Mouse (Mus musculus) limb, embryonic 11.5 days (tissue): Measurements from ENCODE around the gene Il9. TPM values are rescaled to one million over a fixed set of nuclear protein-coding genes. Genes with fewer than 3 reads are reported as not detected.

Source experiments
- ATAC-seq: fragments of 200-750 bp; cut with Nextera tagmentation; 2 replicates; pipeline ENCODE4 v1.8.0; 2017; ENCODE audit warnings: low read depth; ENCODE audit not compliant: insufficient number of reproducible peaks, low FRiP score, low TSS enrichment
- DNase-seq: peaks from one replicate; pipeline ENCODE4 v3.0.0-alpha.2; 2015; ENCODE audit warnings: low spot score
- H3K27ac ChIP-seq: fragments of 300-500 bp; sonication (generic); replicated peaks from 2 replicates; pipeline ENCODE4 v1.5.1; 2014; ENCODE audit warnings: low read depth, mild to moderate bottlenecking, low read length
- H3K27me3 ChIP-seq: fragments of 300-500 bp; sonication (generic); 2 replicates; pipeline ENCODE4 v1.6.1; 2014; ENCODE audit warnings: mild to moderate bottlenecking, low read length, mixed read lengths; ENCODE audit not compliant: control insufficient read depth, insufficient read depth
- H3K36me3 ChIP-seq: fragments of 300-500 bp; sonication (generic); 2 replicates; pipeline ENCODE4 v1.6.1; 2014; ENCODE audit warnings: mild to moderate bottlenecking, low read length, moderate library complexity, mixed read lengths; ENCODE audit not compliant: control insufficient read depth, insufficient read depth
- H3K4me1 ChIP-seq: fragments of 300-500 bp; sonication (generic); 2 replicates; pipeline ENCODE4 v1.6.1; 2014; ENCODE audit warnings: low read length, mixed read lengths; ENCODE audit not compliant: control insufficient read depth, insufficient read depth
- H3K4me2 ChIP-seq: fragments of 300-500 bp; sonication (generic); 2 replicates; pipeline ENCODE4 v1.6.1; 2014; ENCODE audit warnings: low read depth, mild to moderate bottlenecking, moderate library complexity; ENCODE audit not compliant: severe bottlenecking
- H3K4me3 ChIP-seq: fragments of 300-500 bp; sonication (generic); 2 replicates; pipeline ENCODE4 v1.5.1; 2014; ENCODE audit warnings: low read depth, low read length
- H3K9ac ChIP-seq: fragments of 300-500 bp; sonication (generic); 2 replicates; pipeline ENCODE4 v1.6.1; 2014; ENCODE audit warnings: mild to moderate bottlenecking, low read length
- H3K9me3 ChIP-seq: fragments of 300-500 bp; sonication (generic); 2 replicates; pipeline ENCODE4 v1.6.1; 2016; ENCODE audit warnings: low read length; ENCODE audit not compliant: control insufficient read depth
- WGBS: fragments of 180-500 bp; shearing (Covaris S2); extraction: QIAGEN DNeasy Blood & Tissue Kit; methylation state at CpG from one replicate; pipeline ENCODE4 v1.1.7; 2014; 5-methylcytosine and 5-hydroxymethylcytosine counted together
- polyA plus RNA-seq: library from polyadenylated mRNA; unstranded; fragments of >200 nt; fragmentation: Nextera tagmentation; extraction: Ambion mirVana; gene quantifications from 2 replicates; pipeline ENCODE4 v1.2.1, GENCODE M21; 2014

Il9 gene
- polyA plus RNA-seq, 1 experiment from 2014 or later = not detected

DNA sequence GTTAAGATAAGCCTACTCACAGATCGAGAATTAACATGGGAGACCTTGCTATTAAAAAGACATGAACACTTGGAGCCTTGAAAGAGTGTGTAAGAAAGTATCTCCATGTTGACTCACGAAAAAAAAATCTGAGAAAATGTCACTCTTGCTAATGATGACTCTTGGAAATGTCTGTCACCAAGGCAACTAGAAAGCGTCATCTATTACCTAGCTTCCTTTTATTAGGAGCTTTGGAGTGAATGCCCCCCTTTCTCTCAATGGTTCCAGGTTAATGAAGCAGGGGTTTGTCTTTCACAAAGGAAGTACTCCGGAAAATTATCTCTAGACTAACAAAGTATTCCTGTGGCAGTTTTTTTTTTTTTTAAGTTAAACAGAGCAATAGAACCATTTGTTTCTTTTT is 34.3 kb upstream of the Il9 start:
- no peak overlapping the region for H3K4me2 ChIP-seq
- DNase-seq = peak; percentile 3
- no peaks in the 10 kb centered on the region for H3K27me3 ChIP-seq
- H3K27ac ChIP-seq = no peak overlapping the region
- no peak overlapping the region for H3K9ac ChIP-seq
- 86% methylated on average over 4 of the region's 4 CpGs for WGBS
- ATAC-seq = no peak
- no peaks in the 10 kb centered on the region for H3K9me3 ChIP-seq
- no peaks in the 10 kb centered on the region for H3K36me3 ChIP-seq
- no peak overlapping the region for H3K4me3 ChIP-seq
- H3K4me1 ChIP-seq = no peaks in the 10 kb centered on the region

DNA sequence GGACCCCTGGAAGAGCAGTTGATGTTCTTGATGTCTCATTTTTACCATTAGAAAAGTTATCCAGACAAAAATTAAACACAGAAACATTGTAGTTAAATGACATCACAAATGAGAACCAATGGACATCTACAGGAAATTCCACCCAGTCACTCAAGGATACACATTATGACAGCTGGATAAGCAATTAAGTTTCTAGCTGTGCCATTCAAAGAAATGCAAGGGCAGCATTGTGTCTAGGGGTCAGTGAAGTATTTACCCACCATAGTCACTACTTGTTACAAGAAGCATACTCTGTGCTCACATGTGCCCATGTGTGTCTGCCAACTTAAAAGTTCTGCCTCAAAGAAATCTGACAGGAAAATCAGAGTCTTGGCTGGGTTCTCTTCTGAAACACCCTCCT is 31.5 kb upstream of the Il9 start:
- H3K9me3 ChIP-seq = no peaks in the 10 kb centered on the region
- no peak overlapping the region for H3K9ac ChIP-seq
- no peaks in the 10 kb centered on the region for H3K27me3 ChIP-seq
- H3K4me1 ChIP-seq = no peaks in the 10 kb centered on the region
- ATAC-seq (no peak), DNase-seq (peak; percentile 10)
- H3K36me3 ChIP-seq = no peaks in the 10 kb centered on the region
- H3K4me3 ChIP-seq = no peak overlapping the region
- no peak overlapping the region for H3K4me2 ChIP-seq
- H3K27ac ChIP-seq = no peak overlapping the region

DNA sequence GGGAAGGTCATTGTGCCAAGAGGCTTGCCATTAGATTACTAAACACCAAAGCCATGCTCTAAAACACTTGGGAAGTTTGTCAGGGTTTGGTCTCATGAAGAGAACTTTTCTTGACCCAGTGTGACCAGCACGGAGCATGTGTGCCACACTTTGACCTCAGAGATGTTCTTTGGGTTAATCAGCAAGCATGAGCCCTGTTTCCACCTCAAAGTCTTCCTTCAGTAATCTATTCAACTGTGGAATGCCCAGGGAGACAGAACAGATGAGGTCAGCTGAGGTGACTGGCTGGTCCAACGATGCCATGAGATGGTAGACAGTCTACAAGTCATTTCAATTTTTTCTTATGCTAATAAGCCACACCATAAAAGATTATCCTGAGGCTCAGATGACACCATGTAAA is 27.8 kb upstream of the Il9 start:
- H3K27ac ChIP-seq = no peak overlapping the region
- no peak overlapping the region for H3K9ac ChIP-seq
- H3K36me3 ChIP-seq = no peaks in the 10 kb centered on the region
- DNase-seq (peak; percentile 15), ATAC-seq (no peak)
- no peaks in the 10 kb centered on the region for H3K27me3 ChIP-seq
- H3K4me3 ChIP-seq = no peak overlapping the region
- 0 out of 2 replicates have a peak, but pooled peaks cover 2% of the 10 kb centered on the region for H3K9me3 ChIP-seq
- H3K4me1 ChIP-seq = no peaks in the 10 kb centered on the region
- WGBS = 83% methylated on average over 2 of the region's 2 CpGs
- H3K4me2 ChIP-seq = no peak overlapping the region

DNA sequence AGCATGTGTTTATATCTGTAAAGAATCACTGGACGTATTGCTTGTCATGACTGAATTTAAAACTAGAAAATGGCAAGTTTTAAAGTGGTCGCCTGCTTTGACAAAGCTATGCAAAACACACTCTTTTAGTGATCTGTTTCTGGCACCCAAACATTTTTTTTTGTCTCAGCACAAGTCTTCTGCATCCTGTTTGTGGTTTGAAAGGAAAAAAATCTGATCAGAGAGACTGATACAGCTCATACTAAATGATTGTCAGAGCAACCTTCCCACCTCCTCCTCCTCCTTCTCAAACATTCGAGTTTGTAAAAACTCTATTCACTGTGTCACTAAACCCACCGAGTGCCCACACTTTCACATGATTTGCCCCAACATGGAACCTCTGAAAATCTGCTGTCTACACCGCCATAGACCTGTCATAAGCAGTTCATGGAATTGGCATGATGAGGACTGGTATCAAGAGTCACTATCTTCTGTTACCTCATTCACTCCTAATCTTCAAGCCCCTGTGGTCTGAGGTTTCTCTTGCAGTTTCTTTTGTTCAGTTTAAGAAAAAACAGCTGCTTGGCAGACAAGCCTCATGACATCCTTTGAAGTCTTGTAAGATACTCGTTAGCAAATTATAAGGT is 24.9 kb upstream of the Il9 start:
- Histone ChIP-seq H3K36me3 (no peaks in the 10 kb centered on the region), H3K27me3 (no peaks in the 10 kb centered on the region), H3K9me3 (0 out of 2 replicates have a peak, but pooled peaks cover 2% of the 10 kb centered on the region), H3K9ac (no peak overlapping the region), H3K4me1 (no peaks in the 10 kb centered on the region), H3K4me3 (no peak overlapping the region), H3K27ac (no peak overlapping the region), H3K4me2 (no peak overlapping the region)
- DNase-seq (no peak), ATAC-seq (no peak)
- WGBS = 80% methylated on average over 6 of the region's 6 CpGs

DNA sequence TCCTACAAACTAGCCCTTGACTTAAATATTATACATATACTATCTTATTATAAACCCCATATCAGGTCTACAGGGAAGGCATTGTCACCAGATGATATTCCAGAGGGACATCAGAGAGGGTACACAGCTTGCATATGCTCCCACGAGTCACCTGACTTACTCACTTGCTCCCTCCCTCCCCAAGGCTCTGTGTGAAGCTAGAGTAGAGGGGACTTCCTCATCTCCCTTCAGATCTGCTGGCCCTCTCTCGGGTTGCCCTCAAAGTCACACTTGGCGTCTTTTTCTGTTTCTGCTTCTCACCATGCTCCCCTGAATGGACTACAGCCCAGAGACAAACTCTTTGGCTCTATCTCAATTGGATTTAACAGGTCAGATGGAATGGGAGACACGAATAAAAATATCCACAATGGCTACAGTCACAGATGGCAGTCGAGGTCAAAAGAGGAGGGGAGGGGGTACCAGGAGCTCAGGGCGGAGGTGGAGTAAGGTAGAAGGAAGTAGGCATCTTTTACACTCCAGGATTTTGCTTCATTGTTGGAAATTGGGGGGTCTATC is 19.9 kb upstream of the Il9 start:
- ATAC-seq = no peak
- no peaks in the 10 kb centered on the region for H3K4me1 ChIP-seq
- H3K9me3 ChIP-seq = no peaks in the 10 kb centered on the region
- no peaks in the 10 kb centered on the region for H3K36me3 ChIP-seq
- no peak overlapping the region for H3K27ac ChIP-seq
- 64% methylated on average over 6 of the region's 6 CpGs for WGBS
- H3K4me2 ChIP-seq = no peak overlapping the region
- no peaks in the 10 kb centered on the region for H3K27me3 ChIP-seq
- no peak overlapping the region for H3K4me3 ChIP-seq
- no peak overlapping the region for H3K9ac ChIP-seq
- DNase-seq = peak; percentile 7

DNA sequence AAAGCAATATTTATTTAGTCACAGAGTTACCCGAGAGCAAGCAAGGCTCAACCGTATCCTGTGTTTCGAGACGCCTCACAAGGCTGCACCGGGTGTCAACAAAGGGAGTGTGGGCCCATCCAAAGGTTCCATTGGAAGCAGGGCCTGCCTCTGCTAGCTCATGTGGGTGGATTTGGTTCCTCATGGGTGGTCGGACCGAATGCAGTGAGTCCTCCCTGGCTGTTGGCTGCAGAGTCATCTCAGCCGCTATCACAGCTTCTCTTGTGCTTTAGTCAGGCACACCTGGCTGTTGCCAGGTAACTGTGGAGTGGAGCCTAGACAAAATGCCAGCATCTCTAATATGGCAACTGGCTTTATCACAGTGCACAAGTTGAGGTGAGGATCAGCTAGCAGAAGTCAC is 18.6 kb upstream of the Il9 start:
- H3K4me3 ChIP-seq = no peak overlapping the region
- no peak overlapping the region for H3K27ac ChIP-seq
- H3K9ac ChIP-seq = no peak overlapping the region
- peak; percentile 17 for DNase-seq
- H3K36me3 ChIP-seq = no peaks in the 10 kb centered on the region
- no peak overlapping the region for H3K4me2 ChIP-seq
- no peaks in the 10 kb centered on the region for H3K27me3 ChIP-seq
- no peaks in the 10 kb centered on the region for H3K4me1 ChIP-seq
- no peaks in the 10 kb centered on the region for H3K9me3 ChIP-seq
- ATAC-seq = no peak
- WGBS = 92% methylated on average over 8 of the region's 8 CpGs

DNA sequence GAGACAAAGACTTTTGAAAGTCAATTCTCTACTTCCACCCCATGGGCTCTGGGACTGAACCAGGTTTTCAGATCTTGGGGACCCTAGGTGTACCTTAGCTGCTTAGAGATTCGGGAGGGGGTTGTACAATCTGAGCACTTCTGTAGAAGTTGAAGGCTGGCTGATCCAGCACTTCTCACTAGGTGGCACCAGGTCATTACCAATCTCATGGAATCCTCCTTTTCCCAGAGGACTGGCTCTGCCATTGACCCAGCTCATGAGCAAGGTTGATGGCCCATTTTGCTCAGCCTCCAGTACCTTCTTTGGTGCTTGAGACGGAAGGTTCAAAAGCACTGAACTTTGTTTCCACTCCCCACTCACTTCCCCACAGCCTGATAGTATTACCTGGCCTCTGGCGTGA is 18.1 kb upstream of the Il9 start:
- DNase-seq (peak; percentile 21), ATAC-seq (no peak)
- no peak overlapping the region for H3K4me2 ChIP-seq
- H3K9me3 ChIP-seq = no peaks in the 10 kb centered on the region
- no peaks in the 10 kb centered on the region for H3K36me3 ChIP-seq
- H3K4me3 ChIP-seq = no peak overlapping the region
- H3K4me1 ChIP-seq = no peaks in the 10 kb centered on the region
- WGBS = 76% methylated on average over 3 of the region's 3 CpGs
- no peaks in the 10 kb centered on the region for H3K27me3 ChIP-seq
- no peak overlapping the region for H3K9ac ChIP-seq
- H3K27ac ChIP-seq = no peak overlapping the region

DNA sequence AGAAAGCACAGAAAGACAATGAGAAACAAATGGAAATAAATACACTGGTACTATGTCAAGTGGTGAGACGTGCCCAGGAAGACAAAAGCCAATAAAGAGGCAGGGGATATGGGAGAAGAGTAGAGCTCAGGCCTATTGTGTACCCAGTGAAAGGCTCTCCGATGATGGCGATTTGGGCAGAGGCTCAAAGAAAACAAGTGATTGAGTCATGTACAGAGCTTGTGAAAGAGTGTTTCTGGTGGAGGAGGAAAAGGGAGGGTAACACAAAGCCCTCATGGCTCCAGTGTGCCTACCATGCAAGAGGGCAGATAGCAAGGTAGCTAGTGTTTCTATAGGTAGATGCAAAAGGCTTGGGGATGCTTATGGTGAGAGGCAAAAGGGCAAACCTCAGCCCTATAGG is 12.4 kb upstream of the Il9 start:
- H3K36me3 ChIP-seq = no peaks in the 10 kb centered on the region
- H3K27me3 ChIP-seq = no peaks in the 10 kb centered on the region
- WGBS = 82% methylated on average over 3 of the region's 3 CpGs
- H3K27ac ChIP-seq = no peak overlapping the region
- H3K4me1 ChIP-seq = no peaks in the 10 kb centered on the region
- ATAC-seq (no peak), DNase-seq (no peak)
- no peak overlapping the region for H3K9ac ChIP-seq
- H3K4me2 ChIP-seq = no peak overlapping the region
- H3K4me3 ChIP-seq = no peak overlapping the region
- H3K9me3 ChIP-seq = no peaks in the 10 kb centered on the region

DNA sequence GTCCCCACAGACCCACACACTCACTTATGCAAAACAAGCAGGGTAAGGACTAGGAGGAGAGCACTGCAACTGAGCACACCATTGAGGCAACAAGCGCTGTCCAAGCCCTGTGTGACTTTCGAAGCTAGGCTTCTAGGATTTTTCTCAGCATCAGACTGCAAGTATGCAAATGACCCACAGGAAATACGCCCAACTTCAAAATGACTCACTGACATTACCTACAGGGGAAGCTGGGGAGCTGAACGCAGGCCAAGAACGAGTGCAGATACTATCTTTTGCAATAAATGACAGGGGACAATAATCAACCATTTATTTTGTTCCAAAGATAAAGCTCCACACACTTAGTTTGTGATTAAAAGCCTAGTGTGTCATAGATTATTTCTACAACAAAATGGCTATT is 6.0 kb upstream of the Il9 start:
- H3K9ac ChIP-seq = no peak overlapping the region
- no peak overlapping the region for H3K4me3 ChIP-seq
- H3K36me3 ChIP-seq = no peaks in the 10 kb centered on the region
- no peaks in the 10 kb centered on the region for H3K27me3 ChIP-seq
- no peak overlapping the region for H3K27ac ChIP-seq
- no peaks in the 10 kb centered on the region for H3K9me3 ChIP-seq
- 76% methylated on average over 5 of the region's 5 CpGs for WGBS
- DNase-seq (no peak), ATAC-seq (no peak)
- no peaks in the 10 kb centered on the region for H3K4me1 ChIP-seq
- no peak overlapping the region for H3K4me2 ChIP-seq
